Mouse (Mus musculus): ENCODE measurements around the gene Gm9903. TPM values are rescaled to one million over a fixed set of nuclear protein-coding genes. Genes with fewer than 3 reads are reported as not detected.
A peak's percentile ranks its signal among the peaks of the same experiment; 100 is the strongest.

Gm9903 gene
- polyA plus RNA-seq, 1 experiment from 2014 or later, result 0.27 TPM

GRCm38 (mm10) chr5:33623766-33624165 is 6.0 kb upstream of the Gm9903 start:
- Histone ChIP-seq H3K9me3 (replicated peaks) (no peaks in the 10 kb centered on the region), H3K27me3 (ENCODE audit: low read depth, poor library complexity, severe bottlenecking) (no peaks in the 10 kb centered on the region), H3K36me3 (peaks cover 24% of the 10 kb centered on the region), H3K4me3 (no peak overlapping the region), H3K27ac (replicated peaks) (no peak overlapping the region), H3K4me1 (peaks cover 18% of the 10 kb centered on the region)
- 85% methylated on average over 3 of the region's 3 CpGs for WGBS
- DNase-seq (ENCODE audit: low spot score), result no peak

- H3K4me3 ChIP-seq, result peak overlapping the region; percentile 91
- no peak for DNase-seq (ENCODE audit: low spot score)
- H3K4me1 ChIP-seq, result peaks cover 33% of the 10 kb centered on the region
- no peaks in the 10 kb centered on the region for H3K27me3 ChIP-seq (ENCODE audit: low read depth, poor library complexity, severe bottlenecking)
- H3K27ac ChIP-seq (replicated peaks), result 0 out of 2 replicates have a peak overlapping the region, but pooled peaks have one; percentile 92
- WGBS, result 63% methylated on average over 4 of the region's 4 CpGs
- no peaks in the 10 kb centered on the region for H3K9me3 ChIP-seq (replicated peaks)
- peaks cover 13% of the 10 kb centered on the region for H3K36me3 ChIP-seq
Measured at GRCm38 (mm10) chr5:33627968-33628367, 1.8 kb upstream of the Gm9903 start.

GRCm38 (mm10) chr5:33628820-33629300 is 865 bp upstream of the Gm9903 start:
- peaks cover 6% of the 10 kb centered on the region; the same call in 1 of the 2 replicates for H3K36me3 ChIP-seq
- H3K27ac ChIP-seq (replicated peaks), result peak overlapping the region; percentile 92
- H3K4me3 ChIP-seq, result peak overlapping the region; percentile 91
- WGBS, result under 1% methylated on average over 24 of the region's 24 CpGs
- H3K9me3 ChIP-seq (replicated peaks), result no peaks in the 10 kb centered on the region
- peaks cover 33% of the 10 kb centered on the region for H3K4me1 ChIP-seq
- H3K27me3 ChIP-seq (ENCODE audit: low read depth, poor library complexity, severe bottlenecking), result no peaks in the 10 kb centered on the region
- DNase-seq (ENCODE audit: low spot score), result no peak

- Histone ChIP-seq H3K27ac (replicated peaks) (peak overlapping the region; percentile 92), H3K4me3 (peak overlapping the region; percentile 91), H3K27me3 (ENCODE audit: low read depth, poor library complexity, severe bottlenecking) (no peaks in the 10 kb centered on the region), H3K36me3 (peaks cover 11% of the 10 kb centered on the region), H3K9me3 (replicated peaks) (no peaks in the 10 kb centered on the region), H3K4me1 (peaks cover 33% of the 10 kb centered on the region)
- 11% methylated on average over 9 of the region's 9 CpGs for WGBS
- no peak for DNase-seq (ENCODE audit: low spot score)
Measured at GRCm38 (mm10) chr5:33630061-33630460, 336 bp downstream of the Gm9903 start.

- H3K4me3 ChIP-seq, result peak overlapping the region; percentile 91
- no peaks in the 10 kb centered on the region for H3K9me3 ChIP-seq (replicated peaks)
- H3K4me1 ChIP-seq, result peaks cover 33% of the 10 kb centered on the region
- DNase-seq (ENCODE audit: low spot score), result no peak
- H3K27me3 ChIP-seq (ENCODE audit: low read depth, poor library complexity, severe bottlenecking), result no peaks in the 10 kb centered on the region
- peaks cover 13% of the 10 kb centered on the region for H3K36me3 ChIP-seq
- 74% methylated on average over 4 of the region's 4 CpGs for whole genome bisulfite sequencing
- 0 out of 2 replicates have a peak overlapping the region, but pooled peaks have one; percentile 92 for H3K27ac ChIP-seq (replicated peaks)
Measured at GRCm38 (mm10) chr5:33630615-33631014, 890 bp downstream of the Gm9903 start.

- WGBS, result 93% methylated on average over 1 of the region's 1 CpGs
- DNase-seq (ENCODE audit: low spot score), result no peak
- Histone ChIP-seq H3K27ac (replicated peaks) (no peak overlapping the region), H3K9me3 (replicated peaks) (no peaks in the 10 kb centered on the region), H3K36me3 (peaks cover 31% of the 10 kb centered on the region), H3K4me3 (no peak overlapping the region), H3K27me3 (ENCODE audit: low read depth, poor library complexity, severe bottlenecking) (no peaks in the 10 kb centered on the region), H3K4me1 (peaks cover 27% of the 10 kb centered on the region)
Measured at GRCm38 (mm10) chr5:33632526-33632925, 2.8 kb downstream of the Gm9903 start.

- H3K36me3 ChIP-seq, result peaks cover 56% of the 10 kb centered on the region
- WGBS, result 87% methylated on average over 3 of the region's 3 CpGs
Measured at GRCm38 (mm10) chr5:33635361-33635760, 5.6 kb downstream of the Gm9903 start.

GRCm38 (mm10) chr5:33637606-33638350 is 8.1 kb downstream of the Gm9903 start:
- Histone ChIP-seq H3K27ac (replicated peaks) (no peak overlapping the region), H3K27me3 (ENCODE audit: low read depth, poor library complexity, severe bottlenecking) (no peaks in the 10 kb centered on the region), H3K4me3 (no peak overlapping the region), H3K9me3 (replicated peaks) (no peaks in the 10 kb centered on the region), H3K4me1 (no peaks in the 10 kb centered on the region), H3K36me3 (peaks cover 80% of the 10 kb centered on the region)
- WGBS, result 86% methylated on average over 3 of the region's 3 CpGs
- no peak for DNase-seq (ENCODE audit: low spot score)

More at GRCm38 (mm10) chr5:33635361-33635760, 5.6 kb downstream of the Gm9903 start:
- no peak overlapping the region for H3K27ac ChIP-seq (replicated peaks)
- H3K27me3 ChIP-seq (ENCODE audit: low read depth, poor library complexity, severe bottlenecking), result no peaks in the 10 kb centered on the region
- no peaks in the 10 kb centered on the region for H3K9me3 ChIP-seq (replicated peaks)
- DNase-seq (ENCODE audit: low spot score), result no peak
- peaks cover 6% of the 10 kb centered on the region for H3K4me1 ChIP-seq
- H3K4me3 ChIP-seq, result no peak overlapping the region

- Histone ChIP-seq H3K36me3 (peaks cover 90% of the 10 kb centered on the region), H3K27ac (replicated peaks) (no peak overlapping the region), H3K27me3 (ENCODE audit: low read depth, poor library complexity, severe bottlenecking) (no peaks in the 10 kb centered on the region), H3K4me3 (no peak overlapping the region), H3K4me1 (no peaks in the 10 kb centered on the region), H3K9me3 (replicated peaks) (no peaks in the 10 kb centered on the region)
- WGBS, result 76% methylated on average over 4 of the region's 4 CpGs
- no peak for DNase-seq (ENCODE audit: low spot score)
Measured at GRCm38 (mm10) chr5:33638826-33639225, 9.1 kb downstream of the Gm9903 start.

- Histone ChIP-seq H3K36me3 (peaks cover 92% of the 10 kb centered on the region), H3K9me3 (replicated peaks) (no peaks in the 10 kb centered on the region), H3K27me3 (ENCODE audit: low read depth, poor library complexity, severe bottlenecking) (no peaks in the 10 kb centered on the region), H3K4me3 (no peak overlapping the region), H3K27ac (replicated peaks) (no peak overlapping the region), H3K4me1 (no peaks in the 10 kb centered on the region)
- 54% methylated on average over 3 of the region's 3 CpGs for WGBS
- no peak for DNase-seq (ENCODE audit: low spot score)
Measured at GRCm38 (mm10) chr5:33640652-33641051, 10.9 kb downstream of the Gm9903 start.

GRCm38 (mm10) chr5:33651017-33651416 is 21.3 kb downstream of the Gm9903 start:
- Histone ChIP-seq H3K27ac (replicated peaks) (peak overlapping the region; percentile 100), H3K36me3 (peaks cover 76% of the 10 kb centered on the region), H3K4me1 (peaks cover 45% of the 10 kb centered on the region), H3K9me3 (replicated peaks) (no peaks in the 10 kb centered on the region), H3K4me3 (peak overlapping the region; percentile 88), H3K27me3 (ENCODE audit: low read depth, poor library complexity, severe bottlenecking) (no peaks in the 10 kb centered on the region)
- no peak for DNase-seq (ENCODE audit: low spot score)
- WGBS, result 28% methylated on average over 2 of the region's 2 CpGs

- H3K27ac ChIP-seq (replicated peaks), result peak overlapping the region; percentile 100
- H3K9me3 ChIP-seq (replicated peaks), result no peaks in the 10 kb centered on the region
- no peaks in the 10 kb centered on the region for H3K27me3 ChIP-seq (ENCODE audit: low read depth, poor library complexity, severe bottlenecking)
- DNase-seq (ENCODE audit: low spot score), result no peak
- 2% methylated on average over 11 of the region's 11 CpGs for whole genome bisulfite sequencing
- H3K36me3 ChIP-seq, result peaks cover 71% of the 10 kb centered on the region
- peak overlapping the region; percentile 88 for H3K4me3 ChIP-seq
- peaks cover 50% of the 10 kb centered on the region for H3K4me1 ChIP-seq
Measured at GRCm38 (mm10) chr5:33651541-33651920, 21.8 kb downstream of the Gm9903 start.
